Mouse (Mus musculus) liver, adult 2 months (tissue): ENCODE results near the gene Uchl3. TPM values are rescaled to one million over a fixed set of nuclear protein-coding genes. Genes with fewer than 3 reads are reported as not detected.
A peak's percentile ranks its signal among the peaks of the same experiment; 100 is the strongest.

Experiments
- DNase-seq: peaks from one replicate; pipeline ENCODE4 v3.0.0-alpha.2; 2011; ENCODE audit warnings: low read depth, low spot score; ENCODE audit errors: extremely low read depth
- H3K27ac ChIP-seq: fragments of 200-500 bp; replicated peaks from 2 replicates; pipeline ENCODE4 v1.5.1; 2012; ENCODE audit warnings: low read depth, mild to moderate bottlenecking, control low read depth, inconsistent platforms, low read length; ENCODE audit not compliant: insufficient read depth
- H3K27me3 ChIP-seq: fragments of 200-500 bp; 2 replicates; pipeline ENCODE4 v1.6.1; 2012; ENCODE audit warnings: mild to moderate bottlenecking, moderate library complexity, low read length, inconsistent platforms; ENCODE audit not compliant: control insufficient read depth, insufficient read depth
- H3K36me3 ChIP-seq: fragments of 200-500 bp; 2 replicates; pipeline ENCODE4 v1.6.1; 2012; ENCODE audit warnings: low read length, inconsistent platforms; ENCODE audit not compliant: control insufficient read depth, insufficient read depth
- H3K4me1 ChIP-seq: fragments of 200-500 bp; 2 replicates; pipeline ENCODE4 v1.6.1; 2011; ENCODE audit warnings: low read length; ENCODE audit not compliant: control insufficient read depth, insufficient read depth
- H3K4me3 ChIP-seq: fragments of 200-500 bp; 2 replicates; pipeline ENCODE4 v1.5.1; 2011; ENCODE audit warnings: low read depth, mild to moderate bottlenecking, control low read depth, low read length, moderate library complexity; ENCODE audit not compliant: insufficient read depth
- H3K79me2 ChIP-seq: fragments of 200-500 bp; 2 replicates; pipeline ENCODE4 v1.6.1; 2012; ENCODE audit warnings: inconsistent platforms, mild to moderate bottlenecking, low read length, moderate library complexity; ENCODE audit not compliant: control insufficient read depth, insufficient read depth
- H3K9ac ChIP-seq: fragments of 200-500 bp; 2 replicates; pipeline ENCODE4 v1.6.1; 2012; ENCODE audit warnings: low read depth, mild to moderate bottlenecking, control low read depth, inconsistent platforms, low read length
- CTCF ChIP-seq: fragments of 200-500 bp; IDR thresholded peaks from 2 replicates; pipeline ENCODE4 v1.5.1; 2011; ENCODE audit warnings: low read depth, low read length, control low read depth
- POLR2A ChIP-seq: fragments of 200-500 bp; IDR thresholded peaks from 2 replicates; pipeline ENCODE4 v1.6.1; 2011; ENCODE audit warnings: low read length, control low read depth; ENCODE audit not compliant: insufficient read depth; ENCODE audit errors: extremely low read depth
- WGBS: fragments of 180-500 bp; shearing (Covaris S2); methylation state at CpG from one replicate; pipeline ENCODE4 v1.1.7; 2018; 5-methylcytosine and 5-hydroxymethylcytosine counted together
- polyA plus RNA-seq: library from polyadenylated mRNA; depleted of rRNA; stranded (reverse); fragments of >200 nt; gene quantifications from 2 replicates; pipeline ENCODE4 v1.2.3, GENCODE M21; 2012
- total RNA-seq: library from RNA; depleted of rRNA; stranded (reverse); fragments of >200 nt; gene quantifications from 2 replicates; pipeline ENCODE4 v1.2.3, GENCODE M21; 2014

The Uchl3 gene
- total and polyA plus RNA-seq, 2 experiments: 8.9 to 25.4 TPM

DNA sequence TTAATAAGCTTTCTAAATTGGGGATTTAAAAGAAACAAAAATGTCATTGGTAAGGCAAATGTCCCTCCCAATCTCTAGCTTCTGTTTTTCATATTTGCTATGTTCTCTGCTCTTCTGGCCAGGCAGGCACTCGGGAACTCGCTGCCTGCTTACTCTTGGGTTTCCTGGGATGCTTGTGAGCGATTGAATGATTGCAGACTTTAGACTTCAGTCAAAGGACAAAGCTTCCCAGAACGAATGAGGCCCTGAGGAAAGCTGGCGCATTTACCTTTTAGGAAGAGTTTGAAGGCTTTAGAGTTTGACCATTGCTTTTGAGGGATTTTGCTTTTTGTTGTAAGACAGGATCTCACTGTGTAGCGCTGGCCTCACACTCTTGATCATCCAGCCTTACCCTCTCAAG is 33.9 kb downstream of the Uchl3 start:
- WGBS: 72% methylated on average over 6 of the region's 6 CpGs
- TF ChIP-seq POLR2A (no peak), CTCF (no peak)
- Histone ChIP-seq H3K4me1 (no peaks in the 10 kb centered on the region), H3K9ac (no peak overlapping the region), H3K4me3 (no peak overlapping the region), H3K27ac (no peak overlapping the region), H3K79me2 (no peaks in the 10 kb centered on the region), H3K27me3 (no peaks in the 10 kb centered on the region), H3K36me3 (no peaks in the 10 kb centered on the region; the same call in none of the 2 replicates)
- peak; percentile 35 for DNase-seq

- no peaks in the 10 kb centered on the region for H3K79me2 ChIP-seq
- no peaks in the 10 kb centered on the region for H3K27me3 ChIP-seq
- no peaks in the 10 kb centered on the region for H3K4me1 ChIP-seq
- DNase-seq: no peak
- H3K36me3 ChIP-seq: no peaks in the 10 kb centered on the region; the same call in none of the 2 replicates
- 97% methylated on average over 2 of the region's 2 CpGs for WGBS
- H3K4me3 ChIP-seq: no peak overlapping the region
- no peak overlapping the region for H3K27ac ChIP-seq
- no peak overlapping the region for H3K9ac ChIP-seq
- TF ChIP-seq POLR2A (no peak), CTCF (no peak)
Measured at GRCm38 (mm10) chr14:101688406-101688805, 34.6 kb downstream of the Uchl3 start.

DNA sequence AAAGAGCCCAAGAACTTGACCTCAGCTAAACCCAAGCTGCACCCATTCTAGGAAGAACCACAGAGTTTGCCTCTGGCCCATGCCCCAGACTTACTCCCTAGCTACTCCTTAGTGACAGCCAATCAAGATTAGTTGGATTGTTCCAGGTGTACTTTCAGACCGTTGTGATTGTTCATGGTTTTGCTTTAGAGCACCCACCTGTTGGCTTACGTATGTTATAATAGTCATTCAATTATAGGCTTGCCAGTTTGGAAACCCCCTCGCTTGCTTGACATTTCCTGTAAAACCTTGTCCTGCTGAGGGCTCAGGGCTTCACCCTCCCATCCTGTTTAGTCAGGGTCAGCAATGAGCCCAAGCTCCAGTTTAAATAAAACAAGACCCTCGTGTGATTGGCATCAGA is 50.7 kb downstream of the Uchl3 start:
- Histone ChIP-seq H3K36me3 (no peaks in the 10 kb centered on the region), H3K79me2 (no peaks in the 10 kb centered on the region), H3K4me3 (no peak overlapping the region), H3K9ac (no peak overlapping the region), H3K4me1 (no peaks in the 10 kb centered on the region), H3K27ac (no peak overlapping the region), H3K27me3 (no peaks in the 10 kb centered on the region)
- WGBS: 71% methylated on average over 4 of the region's 4 CpGs
- no peak for DNase-seq
- TF ChIP-seq CTCF (no peak), POLR2A (no peak)

- Histone ChIP-seq H3K36me3 (no peaks in the 10 kb centered on the region), H3K27ac (no peak overlapping the region), H3K4me3 (no peak overlapping the region), H3K79me2 (no peaks in the 10 kb centered on the region), H3K4me1 (no peaks in the 10 kb centered on the region), H3K27me3 (no peaks in the 10 kb centered on the region), H3K9ac (no peak overlapping the region)
- no peak for DNase-seq
- WGBS: 86% methylated on average over 5 of the region's 5 CpGs
- TF ChIP-seq POLR2A (no peak), CTCF (no peak)
Measured at GRCm38 (mm10) chr14:101707088-101707487, 53.3 kb downstream of the Uchl3 start.

- Histone ChIP-seq H3K36me3 (no peaks in the 10 kb centered on the region), H3K4me1 (no peaks in the 10 kb centered on the region), H3K27me3 (no peaks in the 10 kb centered on the region), H3K4me3 (no peak overlapping the region), H3K79me2 (no peaks in the 10 kb centered on the region), H3K9ac (no peak overlapping the region), H3K27ac (no peak overlapping the region)
- 81% methylated on average over 2 of the region's 2 CpGs for WGBS
- TF ChIP-seq CTCF: no peak
- no peak for TF ChIP-seq POLR2A
- no peak for DNase-seq
Measured at GRCm38 (mm10) chr14:101714414-101714813, 60.6 kb downstream of the Uchl3 start.

GRCm38 (mm10) chr14:101729237-101729971 is 75.6 kb downstream of the Uchl3 start, which contains the start of the genes Gm9922 and Lmo7:
Gene Gm9922, minus strand, starts transcription at chr14:101729814.
Gene Lmo7, plus strand, starts transcription at chr14:101729957.
- peak; percentile 66 for DNase-seq
- no peak within 1 kb of the TSS for H3K27ac ChIP-seq
- H3K27me3 ChIP-seq: peaks cover 13% of the 10 kb centered on the region
- peak within 1 kb of the TSS; percentile 29 for H3K9ac ChIP-seq
- WGBS: under 1% methylated on average over 51 of the region's 51 CpGs
- peak within 1 kb of the TSS; percentile 75 for H3K4me3 ChIP-seq
- no peaks in the 10 kb centered on the region for H3K79me2 ChIP-seq
- no peaks in the 10 kb centered on the region for H3K36me3 ChIP-seq
- TF ChIP-seq CTCF (no peak), POLR2A (no peak)
- no peaks in the 10 kb centered on the region for H3K4me1 ChIP-seq
